ENCODE assay signal across 14 mouse cellular contexts in the genomic region with DNA sequence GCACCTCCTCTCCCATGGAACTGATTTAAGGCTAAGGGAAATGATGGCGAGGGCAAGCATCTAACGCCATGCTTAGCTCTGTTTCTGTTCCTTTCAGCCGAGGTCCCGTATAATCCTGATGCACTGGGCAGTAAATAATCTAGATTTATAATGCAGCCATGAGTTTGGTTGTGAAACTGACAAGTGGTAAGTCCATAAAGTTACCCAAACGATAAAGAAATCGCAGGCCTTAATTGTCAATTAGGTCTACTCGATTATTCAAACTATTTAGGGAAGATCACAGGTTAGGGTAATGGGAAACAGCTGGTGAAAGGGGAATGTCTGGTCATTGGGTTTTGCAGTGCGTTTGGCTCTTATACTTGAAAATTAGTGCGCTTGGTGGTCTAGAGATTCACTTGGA. TPM values are rescaled to one million over a fixed set of nuclear protein-coding genes. Genes with fewer than 3 reads are reported as not detected.
"Had no signal": no experiment of that assay in that cellular context is flagged by ENCODE, and none has a peak within 500 bp of the region (broad histone marks: within the 10 kb centered on the region; RNA-seq: fewer than 3 reads in every experiment).

No protein-coding gene starts in this region.

- ATAC-seq: midbrain, embryonic 15.5 days had no signal

- H3K9me3 ChIP-seq: limb, embryonic 12.5 days; midbrain, embryonic 15.5 days; neural tube, embryonic 12.5 days had no signal

- H3K27ac ChIP-seq: left cerebral cortex, adult 2 months; limb, embryonic 12.5 days; liver, embryonic 14.5 days; midbrain, embryonic 15.5 days; neural tube, embryonic 12.5 days had no signal

- H3K4me2 ChIP-seq: midbrain, embryonic 15.5 days; neural tube, embryonic 12.5 days had no signal

- DNase-seq: kidney, postnatal 25 days; lung, adult 18-20 months; right cerebral cortex, postnatal 4 days; spleen, adult 18-20 months; thymus, adult 18-20 months; thymus, postnatal 14 days had no signal

- H3K4me1 ChIP-seq: midbrain, embryonic 15.5 days; neural tube, embryonic 12.5 days had no signal

- H3K4me3 ChIP-seq: left cerebral cortex, adult 2 months; limb, embryonic 12.5 days; midbrain, embryonic 15.5 days; neural tube, embryonic 12.5 days had no signal

- H3K27me3 ChIP-seq: limb, embryonic 12.5 days; midbrain, embryonic 15.5 days; neural tube, embryonic 12.5 days had no signal

- H3K36me3 ChIP-seq: limb, embryonic 12.5 days; midbrain, embryonic 15.5 days; neural tube, embryonic 12.5 days had no signal

- H3K9ac ChIP-seq: limb, embryonic 12.5 days; liver, embryonic 14.5 days; midbrain, embryonic 15.5 days; neural tube, embryonic 12.5 days had no signal

RNA-seq across cellular contexts. Expression of a gene that starts 37.5 kb away (rescaled TPM):
- total RNA-seq: liver, adult 2 months; monocyte, adult 5-6 weeks had no signal
- polyA plus RNA-seq: urinary bladder, adult 2 months had no signal
